Mouse (Mus musculus) liver, postnatal 0 days (tissue): ENCODE data around the gene Mettl1.

Experiments used
- CTCF ChIP-seq: sonication (generic); IDR thresholded peaks from 2 replicates; pipeline ENCODE4 v1.5.1; 2016; ENCODE audit warnings: antibody characterized with exemption, low read depth
- EP300 ChIP-seq: IDR thresholded peaks from 2 replicates; pipeline ENCODE4 v1.6.1; 2016; ENCODE audit warnings: antibody characterized with exemption, low read depth, mild to moderate bottlenecking

DNA sequence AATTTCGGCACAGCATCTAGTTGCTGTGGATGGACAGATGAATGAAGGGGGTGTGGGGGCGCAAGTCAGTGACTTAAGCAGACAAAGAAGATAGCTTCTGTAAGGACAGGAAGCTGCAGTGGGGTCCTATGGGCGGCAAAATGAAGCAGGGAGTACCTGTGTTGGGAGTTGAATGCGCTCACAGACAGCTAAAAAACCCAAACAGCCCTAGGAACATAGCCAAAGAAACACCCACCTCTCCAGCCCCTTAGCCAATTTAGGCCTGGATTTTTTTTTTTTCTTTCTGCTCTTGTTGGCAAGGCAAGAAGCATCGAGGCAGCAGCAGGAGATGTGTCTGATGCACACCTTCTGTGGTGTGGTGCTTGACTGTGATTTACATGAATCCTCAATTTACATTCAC is 19.9 kb downstream of the Mettl1 start:
- no peak for TF ChIP-seq CTCF
- no peak for TF ChIP-seq EP300
